Mouse (Mus musculus) bone marrow macrophage, adult 2 months (primary cell): ENCODE measurements around the gene Sh2d1b2. TPM values are rescaled to one million over a fixed set of nuclear protein-coding genes. Genes with fewer than 3 reads are reported as not detected.

ENCODE experiments used
- H3K27ac ChIP-seq: 2 replicates; pipeline ENCODE4 v1.5.1; 2012; ENCODE audit warnings: low read depth, low read length; ENCODE audit not compliant: insufficient read depth
- H3K4me1 ChIP-seq: 2 replicates; pipeline ENCODE4 v1.6.1; 2012; ENCODE audit warnings: low read length; ENCODE audit not compliant: control insufficient read depth, insufficient read depth
- H3K4me3 ChIP-seq: 2 replicates; pipeline ENCODE4 v1.5.1; 2012; ENCODE audit warnings: mild to moderate bottlenecking, low read length, moderate library complexity; ENCODE audit not compliant: insufficient read depth
- CTCF ChIP-seq: IDR thresholded peaks from 2 replicates; pipeline ENCODE4 v1.5.1; 2012; ENCODE audit warnings: low read depth, mild to moderate bottlenecking, low read length, moderate library complexity
- POLR2A ChIP-seq: IDR thresholded peaks from 2 replicates; pipeline ENCODE4 v1.6.1; 2012; ENCODE audit warnings: mild to moderate bottlenecking, low read depth, low read length, borderline replicate concordance
- polyA plus RNA-seq: library from polyadenylated mRNA; stranded (reverse); fragments of >200 nt; gene quantifications from 2 replicates; pipeline ENCODE4 v1.2.4, GENCODE M21; 2012; ENCODE audit not compliant: missing spikeins, insufficient read depth, insufficient read length

Sh2d1b2 gene
- polyA plus RNA-seq, 1 experiment, result 2.1 TPM

DNA sequence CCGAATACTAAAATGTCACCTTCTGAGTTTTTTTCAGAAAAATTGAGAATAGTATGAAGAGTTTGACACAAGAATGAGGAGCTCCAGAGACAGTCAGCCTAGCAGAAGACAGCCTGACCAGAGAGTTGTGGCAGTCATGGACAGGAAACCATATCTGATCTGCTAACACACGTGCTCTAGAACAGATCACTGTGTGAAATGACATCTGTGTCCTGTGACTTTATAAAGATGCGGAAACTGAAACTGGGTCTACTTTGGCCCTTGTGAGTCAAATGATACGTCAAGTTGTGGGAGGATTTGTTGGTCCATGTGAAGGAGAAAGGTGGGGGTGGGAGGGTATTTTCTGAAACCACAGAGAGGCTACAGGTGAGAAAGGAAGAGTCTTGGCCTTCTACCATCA, 38.1 kb downstream of the Sh2d1b2 start:
- Histone ChIP-seq H3K4me1 (peaks cover 3% of the 10 kb centered on the region), H3K27ac (no peak overlapping the region), H3K4me3 (no peak overlapping the region)
- TF ChIP-seq POLR2A (no peak), CTCF (no peak)

- H3K4me1 ChIP-seq, result peaks cover 10% of the 10 kb centered on the region
- TF ChIP-seq POLR2A (no peak), CTCF (no peak)
- no peak overlapping the region for H3K4me3 ChIP-seq
- no peak overlapping the region for H3K27ac ChIP-seq
Measured at GRCm38 (mm10) chr1:170273252-170273651, 40.7 kb downstream of the Sh2d1b2 start.

DNA sequence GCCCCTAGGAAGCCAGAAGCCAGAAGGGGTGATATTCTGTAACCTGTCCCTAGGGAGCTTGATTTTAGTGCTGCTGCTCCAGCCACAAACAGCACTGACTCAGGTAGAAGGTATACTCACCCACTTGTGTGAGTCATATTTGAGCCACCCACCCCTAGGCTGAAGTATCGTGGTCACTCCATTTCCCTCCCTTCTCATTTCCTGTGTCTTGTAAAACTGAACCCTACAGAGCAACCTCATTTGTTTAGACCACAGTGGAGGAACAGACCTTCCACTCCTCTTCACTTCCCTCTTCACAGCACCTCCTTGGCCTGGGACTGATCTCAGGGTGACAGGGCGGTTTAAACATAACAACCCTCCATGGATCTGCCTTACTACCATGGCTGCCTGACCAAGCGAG, 44.5 kb downstream of the Sh2d1b2 start, which contains the start of gene Sh2d1b1:
Gene Sh2d1b1 (plus strand): TSS at position 305 of the 400 bp plus-strand sequence.
- TF ChIP-seq CTCF, result no peak
- no peak within 1 kb of the TSS for H3K4me3 ChIP-seq
- H3K4me1 ChIP-seq, result peaks cover 14% of the 10 kb centered on the region
- H3K27ac ChIP-seq, result no peak within 1 kb of the TSS

DNA sequence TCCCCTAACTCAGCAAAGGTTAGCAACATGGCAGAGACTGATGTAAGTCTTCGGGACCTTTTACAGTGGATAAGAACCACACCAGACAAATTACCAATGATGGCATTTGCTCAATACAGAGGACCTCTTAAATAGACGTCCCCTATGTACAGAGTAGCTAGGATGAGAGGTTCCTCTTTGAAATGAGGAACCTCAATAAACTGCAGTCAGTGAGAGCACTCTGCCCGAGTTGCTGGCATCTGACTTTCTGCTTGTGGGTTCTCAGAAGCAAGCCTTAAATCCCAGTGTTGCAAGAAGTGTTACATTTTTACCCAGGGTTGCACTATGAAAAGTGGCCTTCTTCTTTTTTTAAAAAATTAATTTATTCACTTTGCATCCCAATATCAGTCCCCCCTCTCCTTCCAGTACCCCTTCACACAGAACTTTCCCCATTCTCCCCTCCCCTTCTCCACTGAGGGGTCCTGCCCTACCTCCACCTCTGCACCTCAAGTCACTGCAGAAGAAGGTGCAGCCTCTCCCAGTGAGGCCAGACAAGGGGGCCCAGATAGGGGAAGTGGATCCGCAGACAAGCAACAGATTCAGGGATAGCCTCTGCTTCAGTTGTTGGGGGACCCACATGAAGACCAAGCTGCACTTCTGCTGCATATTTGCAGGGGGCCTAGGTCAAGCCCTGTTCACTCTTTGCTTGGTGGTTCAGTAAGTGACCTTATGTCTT, 50.0 kb downstream of the Sh2d1b2 start:
- Histone ChIP-seq H3K27ac (peak overlapping the region; percentile 87), H3K4me1 (peaks cover 25% of the 10 kb centered on the region)

DNA sequence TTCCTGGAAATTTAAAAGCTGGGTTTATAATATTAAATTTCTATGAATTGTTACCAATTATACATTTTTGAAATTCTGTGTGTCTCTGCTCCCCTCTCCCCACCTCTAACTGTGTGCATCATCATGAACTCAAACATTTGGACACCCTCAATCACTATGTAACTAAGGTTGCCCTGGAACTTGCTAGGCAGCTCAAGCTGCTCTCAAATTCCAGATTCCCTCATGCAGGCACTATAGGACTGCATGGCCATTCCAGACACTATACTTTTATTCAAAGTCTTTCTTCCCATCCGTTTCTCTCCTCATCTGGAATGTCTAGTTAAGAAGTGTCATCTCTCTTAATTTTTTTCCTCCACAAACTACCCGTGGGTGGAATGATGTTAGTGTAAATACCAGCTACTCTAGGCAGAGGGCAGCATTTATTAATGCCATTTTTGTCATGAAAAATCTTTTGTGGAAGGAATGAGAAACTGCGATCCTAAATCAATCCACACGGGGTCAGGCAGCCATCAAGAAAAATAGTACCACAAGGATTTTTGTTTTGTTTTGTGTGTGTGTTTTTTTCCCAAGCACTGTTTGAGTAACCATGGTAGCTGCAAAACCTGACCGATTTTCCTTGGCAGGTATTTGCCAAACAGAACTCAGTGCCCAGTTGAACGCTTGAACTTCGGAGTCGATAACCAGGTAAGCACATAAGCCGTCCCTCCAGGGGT, 59.8 kb downstream of the Sh2d1b2 start:
- TF ChIP-seq CTCF (no peak), POLR2A (no peak)

More for the DNA sequence above, 50.0 kb downstream of the Sh2d1b2 start:
- TF ChIP-seq CTCF, result no peak
- TF ChIP-seq POLR2A, result no peak
- no peak overlapping the region for H3K4me3 ChIP-seq

DNA sequence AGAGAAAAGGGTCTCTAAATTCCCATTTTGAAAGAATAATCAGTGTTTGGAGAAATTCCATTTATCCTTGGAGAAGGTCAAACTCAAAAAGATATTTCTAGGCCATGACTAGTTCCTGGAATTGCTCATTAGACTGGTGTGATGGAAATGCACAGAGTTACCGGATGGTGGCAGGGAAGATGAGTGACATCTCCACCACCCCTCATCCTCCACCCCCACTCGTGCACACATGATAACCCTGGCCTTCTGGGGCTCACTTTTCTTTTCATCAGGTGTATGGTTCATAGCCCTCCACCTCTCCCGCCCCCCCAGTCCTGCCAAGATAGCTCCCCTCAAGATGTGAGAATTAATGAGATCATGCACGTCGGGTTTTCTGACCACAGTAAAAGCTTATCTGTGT, 60.7 kb downstream of the Sh2d1b2 start:
- Histone ChIP-seq H3K27ac (no peak overlapping the region), H3K4me1 (no peaks in the 10 kb centered on the region), H3K4me3 (no peak overlapping the region)
- TF ChIP-seq POLR2A (no peak), CTCF (no peak)

More for the DNA sequence above, 59.8 kb downstream of the Sh2d1b2 start:
- Histone ChIP-seq H3K4me3 (no peak overlapping the region), H3K27ac (no peak overlapping the region), H3K4me1 (peaks cover under 1% of the 10 kb centered on the region)

DNA sequence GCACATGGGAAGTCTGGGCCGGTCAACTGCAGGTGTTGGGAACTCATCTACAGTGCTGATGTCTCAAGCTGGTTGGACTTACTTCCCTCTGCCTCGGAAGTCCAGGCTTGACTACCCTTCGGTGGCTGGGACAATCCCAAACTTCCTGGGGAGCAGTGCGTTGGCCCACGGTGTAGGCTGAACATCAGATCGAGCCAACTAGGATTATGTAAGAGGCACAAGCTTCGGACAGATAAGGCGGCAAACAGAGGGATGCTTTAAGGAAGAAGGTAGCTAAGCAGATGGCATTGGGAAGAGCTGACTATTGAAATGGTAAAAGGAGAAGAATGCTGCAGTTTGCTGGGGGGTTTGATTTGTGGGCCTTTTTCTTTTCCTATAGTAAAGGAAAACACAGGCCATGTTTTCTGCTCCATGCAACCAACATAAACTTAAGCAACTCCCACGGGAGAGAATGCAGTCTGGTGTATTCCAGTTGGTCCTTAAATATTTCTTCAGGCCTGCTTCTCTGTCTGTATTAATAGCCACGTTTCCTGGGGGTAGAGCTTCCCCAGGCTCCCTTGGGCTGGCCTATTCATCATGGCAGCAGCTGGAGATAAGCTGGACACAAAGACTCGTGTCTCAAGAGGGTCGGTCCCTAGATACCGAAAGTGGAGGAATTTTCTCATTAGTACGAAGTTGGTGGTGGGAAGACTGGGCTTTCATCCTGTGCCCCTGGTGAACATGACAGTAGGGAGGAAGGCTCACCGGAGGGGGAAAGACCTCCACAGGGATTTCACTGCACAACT, 62.4 kb downstream of the Sh2d1b2 start:
- Histone ChIP-seq H3K4me3 (no peak overlapping the region), H3K27ac (no peak overlapping the region), H3K4me1 (no peaks in the 10 kb centered on the region)
- TF ChIP-seq CTCF (no peak), POLR2A (no peak)

GRCm38 (mm10) chr1:170299496-170299895, 66.9 kb downstream of the Sh2d1b2 start:
- H3K4me1 ChIP-seq, result no peaks in the 10 kb centered on the region
- no peak for TF ChIP-seq POLR2A
- no peak for TF ChIP-seq CTCF
- no peak overlapping the region for H3K4me3 ChIP-seq
- no peak overlapping the region for H3K27ac ChIP-seq

DNA sequence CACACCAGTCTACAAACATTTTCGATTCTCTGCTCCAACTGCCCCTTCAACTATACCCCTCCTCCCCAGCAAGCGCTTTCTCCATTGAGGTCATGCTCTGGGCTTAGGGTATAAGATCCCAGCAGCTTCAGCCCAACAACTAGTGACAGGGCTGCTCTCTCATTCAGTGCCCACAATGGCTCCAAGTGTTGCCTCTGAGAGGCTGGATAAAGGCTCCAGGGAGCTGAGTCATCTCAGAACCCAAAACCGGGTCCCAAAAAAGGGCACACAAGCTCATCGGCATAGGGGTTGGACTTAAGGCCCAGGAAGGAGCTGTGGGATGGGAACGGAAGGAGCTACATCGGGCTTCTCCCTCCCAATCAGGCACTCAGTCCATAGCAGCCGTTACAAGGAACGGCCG, 69.1 kb downstream of the Sh2d1b2 start:
- H3K27ac ChIP-seq, result no peak overlapping the region
- TF ChIP-seq CTCF (no peak), POLR2A (no peak)
- peaks cover 5% of the 10 kb centered on the region; the same call in 1 of the 2 replicates for H3K4me1 ChIP-seq
- no peak overlapping the region for H3K4me3 ChIP-seq
